Mouse (Mus musculus) forebrain, embryonic 12.5 days (tissue): ENCODE data around the gene Zbtb18. TPM values are rescaled to one million over a fixed set of nuclear protein-coding genes. Genes with fewer than 3 reads are reported as not detected.

ENCODE experiments used
- ATAC-seq: fragments of 200-750 bp; cut with Nextera tagmentation; 2 replicates; pipeline ENCODE4 v1.8.0; 2017; ENCODE audit warnings: moderate TSS enrichment; ENCODE audit not compliant: low FRiP score
- H3K27ac ChIP-seq: fragments of 300-500 bp; sonication (generic); 2 replicates; pipeline ENCODE4 v1.5.1; 2016; ENCODE audit warnings: mild to moderate bottlenecking
- H3K27me3 ChIP-seq: fragments of 300-500 bp; sonication (generic); 2 replicates; pipeline ENCODE4 v1.6.1; 2016; ENCODE audit warnings: mild to moderate bottlenecking
- H3K36me3 ChIP-seq: fragments of 300-500 bp; sonication (generic); replicated peaks from 2 replicates; pipeline ENCODE4 v1.6.1; 2016; ENCODE audit warnings: mild to moderate bottlenecking
- H3K4me1 ChIP-seq: fragments of 300-500 bp; sonication (generic); 2 replicates; pipeline ENCODE4 v1.6.1; 2016
- H3K4me2 ChIP-seq: fragments of 300-500 bp; sonication (generic); 2 replicates; pipeline ENCODE4 v1.6.1; 2016; ENCODE audit warnings: mild to moderate bottlenecking, moderate library complexity
- H3K4me3 ChIP-seq: fragments of 300-500 bp; sonication (generic); replicated peaks from 2 replicates; pipeline ENCODE4 v1.5.1; 2016; ENCODE audit warnings: mild to moderate bottlenecking
- H3K9ac ChIP-seq: fragments of 300-500 bp; sonication (generic); 2 replicates; pipeline ENCODE4 v1.6.1; 2016; ENCODE audit warnings: mild to moderate bottlenecking
- H3K9me3 ChIP-seq: fragments of 300-500 bp; sonication (generic); 2 replicates; pipeline ENCODE4 v1.6.1; 2016
- WGBS: fragments of 180-500 bp; shearing (Covaris S2); methylation state at CpG from one replicate; pipeline ENCODE4 v1.1.7; 2016; 5-methylcytosine and 5-hydroxymethylcytosine counted together
- polyA plus RNA-seq: library from polyadenylated mRNA; unstranded; fragments of >200 nt; fragmentation: Nextera tagmentation; extraction: Ambion mirVana; gene quantifications from 2 replicates; pipeline ENCODE4 v1.2.1, GENCODE M21; 2016

Gene Zbtb18
- polyA plus RNA-seq, 1 experiment from 2014 or later: 21.6 TPM

DNA sequence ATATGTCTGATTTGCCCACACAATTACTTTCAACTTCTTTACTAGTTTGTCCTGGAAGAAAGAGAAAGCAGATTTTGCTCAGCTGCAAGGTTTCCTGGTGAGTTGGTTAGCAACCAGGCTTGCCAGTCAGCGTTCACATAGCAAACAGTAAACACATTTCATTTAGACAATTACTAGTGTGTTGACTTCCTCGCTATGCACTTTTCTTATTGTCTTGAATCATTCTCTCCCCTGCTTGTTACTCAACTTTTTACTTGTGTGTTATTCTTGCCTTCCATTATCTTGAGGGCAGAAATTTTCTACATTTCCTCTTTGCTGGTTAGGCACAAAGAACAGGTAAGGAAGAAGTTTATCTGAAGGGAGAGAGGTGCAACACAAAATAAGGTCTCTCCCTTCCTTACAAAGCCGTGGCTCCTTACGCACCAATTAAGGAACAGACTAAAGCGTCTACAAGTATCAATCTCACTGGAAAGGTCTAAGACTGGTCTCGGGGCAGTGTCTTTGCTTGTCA, 1.1 kb upstream of the Zbtb18 start:
- Histone ChIP-seq H3K4me1 (peaks cover 29% of the 10 kb centered on the region), H3K9ac (peak overlapping the region; percentile 92), H3K27me3 (no peaks in the 10 kb centered on the region), H3K9me3 (no peaks in the 10 kb centered on the region), H3K4me2 (peak overlapping the region; percentile 73), H3K36me3 (no peaks in the 10 kb centered on the region), H3K4me3 (peak overlapping the region; percentile 87), H3K27ac (peak overlapping the region; percentile 100)
- no peak for ATAC-seq
- under 1% methylated on average over 6 of the region's 6 CpGs for WGBS

DNA sequence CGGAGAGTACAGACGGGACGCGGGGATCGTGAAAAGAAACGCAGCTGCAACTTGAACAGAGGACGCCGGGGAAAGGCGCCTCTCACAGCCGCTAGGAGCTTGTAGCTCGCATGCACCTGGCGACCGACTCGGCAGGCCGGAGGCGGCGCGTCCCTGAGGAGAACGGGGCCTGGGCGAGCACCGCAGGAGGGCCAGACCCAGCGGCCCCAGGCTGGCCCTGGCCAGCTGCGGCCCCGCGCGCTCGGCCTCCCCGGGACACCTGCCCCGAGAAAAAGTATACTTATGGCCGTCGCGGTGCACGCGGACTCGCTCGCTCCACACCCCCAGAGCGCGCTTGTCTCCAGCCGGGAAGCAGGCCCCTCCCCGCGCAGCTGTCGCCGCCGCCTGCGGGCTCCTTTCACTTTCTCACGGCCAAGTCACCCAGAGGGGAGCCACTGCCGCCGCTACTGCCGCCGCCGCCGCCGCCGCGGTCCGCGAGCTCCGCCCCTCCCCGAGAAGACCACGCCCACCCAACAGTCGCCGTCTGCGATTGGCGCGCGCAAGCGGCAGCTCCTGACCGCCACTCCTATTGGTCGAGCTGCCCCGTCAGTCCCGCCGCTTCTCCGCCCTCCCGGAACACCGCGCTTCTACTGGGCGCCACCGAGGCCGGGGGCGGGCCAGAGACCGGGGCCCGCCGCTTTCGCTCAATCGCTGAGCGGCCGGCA, 507 bp upstream of the Zbtb18 start:
- Histone ChIP-seq H3K27me3 (no peaks in the 10 kb centered on the region), H3K4me3 (peak overlapping the region; percentile 87), H3K9me3 (no peaks in the 10 kb centered on the region), H3K9ac (peak overlapping the region; percentile 92), H3K4me2 (peak overlapping the region; percentile 73), H3K27ac (peak overlapping the region; percentile 100), H3K36me3 (no peaks in the 10 kb centered on the region), H3K4me1 (peaks cover 34% of the 10 kb centered on the region)
- WGBS: under 1% methylated on average over 76 of the region's 87 CpGs
- ATAC-seq: peak; percentile 98

DNA sequence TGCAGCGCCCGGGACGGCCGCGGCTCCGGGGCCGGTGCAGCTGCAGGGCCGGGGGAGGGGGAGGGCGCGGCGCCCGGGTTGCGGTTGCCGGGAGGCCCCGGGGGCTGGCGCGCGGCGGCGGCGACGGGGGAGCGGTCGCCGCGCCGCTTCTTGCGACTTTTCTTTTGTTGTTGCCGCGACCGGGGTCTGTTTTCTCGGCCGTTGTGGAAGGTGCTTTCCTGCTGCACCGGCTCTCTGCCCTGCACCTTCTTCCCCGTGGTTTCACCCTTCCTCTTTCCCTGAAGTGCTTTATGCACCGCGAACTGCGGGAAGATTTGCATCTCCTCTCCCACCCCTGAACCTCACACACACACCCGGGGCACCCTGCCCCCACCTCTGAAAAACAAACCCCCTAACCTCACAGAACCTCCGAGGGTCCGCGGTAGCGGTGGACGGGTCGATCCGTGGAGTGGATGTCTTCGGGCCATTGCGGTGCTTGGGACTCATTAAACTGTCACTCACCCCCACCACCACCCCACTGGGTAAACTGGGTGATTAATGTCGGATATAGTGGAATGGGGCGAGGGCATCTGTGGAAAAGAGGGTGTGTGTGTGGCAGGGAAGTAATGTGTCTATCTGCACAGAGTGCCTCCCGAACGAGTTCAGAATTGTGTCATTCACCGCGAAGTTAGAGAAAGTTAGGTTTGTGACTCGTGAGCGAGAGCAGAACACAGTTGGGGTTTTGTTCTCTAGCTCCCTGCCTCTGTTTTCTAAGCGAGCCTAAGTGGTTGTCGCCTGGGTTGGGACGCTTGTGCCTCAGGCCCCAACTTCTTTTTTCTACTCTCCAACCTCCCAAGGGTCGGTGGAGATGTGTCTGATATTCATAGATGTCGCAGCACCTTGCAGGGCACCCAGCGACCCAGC, 921 bp downstream of the Zbtb18 start:
- Histone ChIP-seq H3K4me1 (peaks cover 48% of the 10 kb centered on the region), H3K27me3 (no peaks in the 10 kb centered on the region)
- no peak for ATAC-seq

DNA sequence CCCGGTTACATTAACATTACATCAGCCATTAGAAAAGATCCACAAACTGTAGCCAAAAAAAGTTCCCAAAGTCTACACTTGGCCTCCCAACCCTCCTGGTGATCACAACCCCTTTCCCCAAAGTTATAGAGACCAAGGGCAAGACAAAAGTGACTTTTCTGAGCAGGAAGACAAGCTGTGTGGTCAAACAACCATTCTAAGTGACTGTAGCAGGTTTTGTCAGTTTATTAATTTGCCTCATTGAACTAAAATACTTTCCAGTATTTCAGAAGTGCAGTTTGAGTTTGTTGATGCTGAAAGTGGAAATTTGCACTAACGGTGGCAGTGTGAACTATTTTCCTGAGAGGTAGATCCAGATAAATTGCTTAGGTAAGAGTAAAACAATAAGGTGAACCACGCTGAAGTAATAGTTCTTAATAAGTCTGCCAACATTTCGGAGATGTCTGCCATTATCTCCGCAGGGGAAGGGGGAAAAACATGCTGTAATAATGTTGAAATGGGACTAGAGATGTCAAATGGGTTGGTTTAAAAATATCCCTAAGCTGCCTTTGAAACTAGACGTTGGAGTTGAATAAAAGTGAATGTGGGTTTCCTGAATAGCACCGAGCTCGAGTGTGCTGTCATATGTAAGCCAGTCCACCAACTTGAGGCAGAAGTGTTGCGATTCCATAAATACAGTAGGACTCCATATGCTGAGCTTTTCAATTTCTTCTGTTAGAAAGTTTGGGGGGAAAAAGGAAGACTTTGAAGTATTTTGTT, 1.8 kb downstream of the Zbtb18 start:
- Histone ChIP-seq H3K4me2 (peak overlapping the region; percentile 75), H3K4me3 (peak overlapping the region; percentile 87), H3K27me3 (no peaks in the 10 kb centered on the region), H3K9me3 (no peaks in the 10 kb centered on the region), H3K9ac (peak overlapping the region; percentile 98), H3K4me1 (peaks cover 55% of the 10 kb centered on the region), H3K27ac (peak overlapping the region; percentile 100), H3K36me3 (peaks cover 14% of the 10 kb centered on the region)
- ATAC-seq: no peak
- WGBS: 11% methylated on average over 9 of the region's 9 CpGs

More for the DNA sequence above, 921 bp downstream of the Zbtb18 start:
- H3K27ac ChIP-seq: peak overlapping the region; percentile 100
- H3K4me2 ChIP-seq: peak overlapping the region; percentile 75
- peaks cover 8% of the 10 kb centered on the region for H3K36me3 ChIP-seq
- no peaks in the 10 kb centered on the region for H3K9me3 ChIP-seq
- WGBS: under 1% methylated on average over 36 of the region's 62 CpGs
- peak overlapping the region; percentile 98 for H3K9ac ChIP-seq
- peak overlapping the region; percentile 87 for H3K4me3 ChIP-seq

DNA sequence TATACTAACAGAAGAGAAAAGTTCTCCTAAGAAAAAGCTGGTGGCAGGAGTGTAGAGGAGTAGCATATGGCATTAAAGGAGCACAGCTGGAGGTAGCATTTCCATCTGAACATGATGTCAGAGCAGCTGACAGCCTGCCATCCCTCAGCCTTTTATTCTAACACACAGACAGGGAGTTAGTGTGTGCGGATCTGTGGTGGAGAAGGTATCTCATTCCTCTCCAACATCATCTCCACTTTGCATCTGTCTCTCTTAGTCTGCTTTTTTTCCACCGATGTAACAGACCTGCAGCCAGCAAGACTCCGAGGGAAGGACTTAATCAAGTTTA, 2.3 kb downstream of the Zbtb18 start:
- Histone ChIP-seq H3K9ac (peak overlapping the region; percentile 98), H3K36me3 (peaks cover 17% of the 10 kb centered on the region), H3K4me1 (peaks cover 59% of the 10 kb centered on the region), H3K4me2 (peak overlapping the region; percentile 75), H3K27me3 (no peaks in the 10 kb centered on the region), H3K9me3 (no peaks in the 10 kb centered on the region), H3K4me3 (peak overlapping the region; percentile 87), H3K27ac (peak overlapping the region; percentile 100)
- 4% methylated on average over 3 of the region's 3 CpGs for WGBS
- no peak for ATAC-seq

DNA sequence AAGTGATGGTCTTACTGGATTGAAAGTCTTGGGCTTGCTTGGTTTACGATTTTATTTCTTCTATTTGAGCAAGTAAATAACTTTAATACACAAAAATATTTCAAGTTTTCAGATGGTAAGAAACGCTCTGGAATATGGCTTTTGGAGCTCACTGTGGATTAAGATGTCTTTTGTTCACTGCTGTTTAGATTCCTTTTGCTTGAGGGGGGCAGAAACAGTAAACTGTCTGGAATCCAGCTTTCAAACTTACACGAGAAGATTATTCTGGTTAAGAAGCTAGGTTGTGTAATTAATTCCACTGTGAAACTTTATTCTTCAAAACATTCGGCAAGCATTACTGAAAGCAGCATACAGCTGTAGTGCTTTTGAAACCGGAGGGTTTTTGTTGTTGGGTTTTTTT, 2.8 kb downstream of the Zbtb18 start:
- 11% methylated on average over 5 of the region's 5 CpGs for WGBS
- ATAC-seq: no peak
- peak overlapping the region; percentile 75 for H3K4me2 ChIP-seq
- peaks cover 17% of the 10 kb centered on the region for H3K36me3 ChIP-seq
- peak overlapping the region; percentile 100 for H3K27ac ChIP-seq
- H3K27me3 ChIP-seq: no peaks in the 10 kb centered on the region
- H3K4me1 ChIP-seq: peaks cover 63% of the 10 kb centered on the region
- peak overlapping the region; percentile 98 for H3K9ac ChIP-seq
- no peaks in the 10 kb centered on the region for H3K9me3 ChIP-seq
- peak overlapping the region; percentile 87 for H3K4me3 ChIP-seq

DNA sequence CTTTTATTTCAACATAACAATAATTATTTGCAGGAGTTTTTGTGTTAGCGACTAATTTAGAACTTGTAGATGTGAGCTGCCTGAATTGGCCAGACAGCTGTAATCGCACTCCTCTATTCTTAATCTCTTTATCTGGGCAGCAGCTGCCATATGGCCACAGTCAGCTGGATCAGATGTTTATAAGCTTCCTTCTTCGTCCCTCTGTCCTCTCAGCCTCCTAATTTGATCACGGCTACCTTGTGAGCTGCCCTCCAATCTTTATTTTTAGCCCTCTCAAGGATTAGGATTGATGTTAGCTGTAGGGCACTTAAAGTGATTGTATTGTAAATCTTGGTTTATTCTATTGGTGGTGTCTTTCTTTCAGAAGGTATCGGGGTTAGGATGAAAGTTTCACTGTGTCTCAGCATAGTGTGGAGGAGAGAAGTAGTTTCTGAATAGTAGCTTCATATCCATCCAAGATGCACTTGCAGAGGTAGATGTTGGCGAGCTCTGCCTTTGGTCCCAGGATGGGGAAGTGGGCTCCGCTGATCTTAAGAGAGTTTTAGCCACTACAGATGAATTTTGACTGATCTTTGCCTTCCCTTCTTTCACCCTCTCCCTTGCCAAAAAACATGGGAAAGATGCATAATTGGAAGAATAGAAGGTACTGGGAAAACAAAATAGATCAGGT, 3.4 kb downstream of the Zbtb18 start:
- peak overlapping the region; percentile 75 for H3K27ac ChIP-seq
- no peak for ATAC-seq
- WGBS: 18% methylated on average over 7 of the region's 7 CpGs
- H3K4me2 ChIP-seq: peak overlapping the region; percentile 75
- H3K36me3 ChIP-seq: peaks cover 17% of the 10 kb centered on the region
- H3K4me3 ChIP-seq: peak overlapping the region; percentile 87
- H3K27me3 ChIP-seq: no peaks in the 10 kb centered on the region
- peak overlapping the region; percentile 98 for H3K9ac ChIP-seq
- H3K4me1 ChIP-seq: peaks cover 60% of the 10 kb centered on the region
- H3K9me3 ChIP-seq: no peaks in the 10 kb centered on the region

DNA sequence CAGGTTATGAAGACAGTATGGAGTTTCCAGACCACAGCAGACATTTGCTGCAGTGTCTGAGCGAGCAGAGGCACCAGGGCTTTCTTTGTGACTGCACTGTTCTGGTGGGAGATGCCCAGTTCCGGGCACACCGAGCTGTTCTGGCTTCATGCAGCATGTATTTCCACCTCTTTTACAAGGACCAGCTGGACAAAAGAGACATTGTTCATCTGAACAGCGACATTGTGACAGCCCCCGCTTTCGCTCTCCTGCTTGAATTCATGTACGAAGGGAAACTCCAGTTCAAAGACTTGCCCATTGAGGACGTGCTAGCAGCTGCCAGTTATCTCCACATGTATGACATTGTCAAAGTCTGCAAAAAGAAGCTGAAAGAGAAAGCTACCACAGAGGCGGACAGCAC, 4.9 kb downstream of the Zbtb18 start:
- ATAC-seq: peak; percentile 25; the same call in 1 of the 2 replicates
- peak overlapping the region; percentile 53 for H3K9ac ChIP-seq
- H3K36me3 ChIP-seq: peaks cover 17% of the 10 kb centered on the region
- WGBS: 7% methylated on average over 9 of the region's 9 CpGs
- H3K4me2 ChIP-seq: peak overlapping the region; percentile 75
- peaks cover 66% of the 10 kb centered on the region for H3K4me1 ChIP-seq
- H3K27me3 ChIP-seq: no peaks in the 10 kb centered on the region
- H3K4me3 ChIP-seq: peak overlapping the region; percentile 87
- no peaks in the 10 kb centered on the region for H3K9me3 ChIP-seq
- H3K27ac ChIP-seq: peak overlapping the region; percentile 92

DNA sequence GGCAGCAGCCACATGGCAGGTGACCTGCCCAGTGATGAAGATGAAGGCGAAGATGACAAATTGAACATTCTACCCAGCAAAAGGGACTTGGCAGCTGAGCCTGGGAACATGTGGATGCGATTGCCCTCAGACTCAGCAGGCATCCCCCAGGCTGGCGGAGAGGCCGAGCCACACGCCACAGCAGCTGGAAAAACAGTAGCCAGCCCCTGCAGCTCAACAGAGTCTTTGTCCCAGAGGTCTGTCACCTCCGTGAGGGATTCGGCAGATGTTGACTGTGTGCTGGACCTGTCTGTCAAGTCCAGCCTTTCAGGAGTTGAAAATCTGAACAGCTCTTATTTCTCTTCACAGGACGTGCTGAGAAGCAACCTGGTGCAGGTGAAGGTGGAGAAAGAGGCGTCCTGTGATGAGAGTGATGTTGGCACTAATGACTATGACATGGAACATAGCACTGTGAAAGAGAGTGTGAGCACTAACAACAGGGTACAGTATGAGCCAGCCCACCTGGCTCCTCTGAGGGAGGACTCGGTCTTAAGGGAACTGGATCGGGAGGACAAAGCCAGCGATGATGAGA, 5.5 kb downstream of the Zbtb18 start:
- WGBS: 35% methylated on average over 12 of the region's 12 CpGs
- H3K27me3 ChIP-seq: no peaks in the 10 kb centered on the region
- peaks cover 68% of the 10 kb centered on the region for H3K4me1 ChIP-seq
- no peak for ATAC-seq
- H3K36me3 ChIP-seq: peaks cover 17% of the 10 kb centered on the region
- peak overlapping the region; percentile 53 for H3K9ac ChIP-seq
- no peaks in the 10 kb centered on the region for H3K9me3 ChIP-seq
- H3K27ac ChIP-seq: peak overlapping the region; percentile 92
- H3K4me2 ChIP-seq: peak overlapping the region; percentile 75
- H3K4me3 ChIP-seq: peak overlapping the region; percentile 87

DNA sequence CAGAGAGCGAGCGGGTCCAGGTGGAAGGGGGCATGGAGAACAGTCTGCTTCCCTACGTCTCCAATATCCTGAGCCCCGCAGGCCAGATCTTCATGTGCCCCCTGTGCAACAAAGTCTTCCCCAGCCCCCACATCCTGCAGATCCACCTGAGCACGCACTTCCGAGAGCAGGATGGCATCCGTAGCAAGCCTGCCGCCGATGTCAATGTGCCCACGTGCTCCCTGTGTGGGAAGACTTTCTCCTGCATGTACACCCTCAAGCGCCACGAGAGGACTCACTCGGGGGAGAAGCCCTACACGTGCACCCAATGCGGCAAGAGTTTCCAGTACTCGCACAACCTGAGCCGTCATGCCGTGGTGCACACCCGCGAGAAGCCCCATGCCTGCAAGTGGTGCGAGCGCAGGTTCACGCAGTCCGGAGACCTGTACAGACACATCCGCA, 6.0 kb downstream of the Zbtb18 start:
- peak overlapping the region; percentile 75 for H3K4me2 ChIP-seq
- no peaks in the 10 kb centered on the region for H3K27me3 ChIP-seq
- H3K9me3 ChIP-seq: no peaks in the 10 kb centered on the region
- H3K4me3 ChIP-seq: peak overlapping the region; percentile 87
- peaks cover 17% of the 10 kb centered on the region for H3K36me3 ChIP-seq
- peaks cover 68% of the 10 kb centered on the region for H3K4me1 ChIP-seq
- 77% methylated on average over 25 of the region's 25 CpGs for WGBS
- no peak for ATAC-seq
- peak overlapping the region; percentile 92 for H3K27ac ChIP-seq
- peak overlapping the region; percentile 5; the same call in 1 of the 2 replicates for H3K9ac ChIP-seq

DNA sequence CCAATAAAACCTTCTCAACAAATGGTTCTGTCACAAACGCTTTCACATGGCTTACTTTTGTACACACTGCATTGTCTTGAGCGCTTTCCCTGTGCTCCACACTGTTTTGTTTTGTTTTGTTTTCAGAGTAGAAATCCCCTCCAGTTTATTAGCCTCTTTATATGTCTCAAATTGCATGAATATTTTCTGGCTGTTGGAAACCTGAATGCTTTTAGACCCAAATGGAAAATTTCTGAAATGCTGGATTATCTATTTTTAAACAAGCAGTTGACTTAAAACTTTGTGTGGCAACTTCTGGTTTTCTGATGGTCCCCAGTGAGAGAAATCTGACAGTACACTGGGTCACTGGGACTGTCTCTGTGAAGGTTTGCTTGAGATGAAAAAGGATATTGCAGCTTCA, 6.8 kb downstream of the Zbtb18 start:
- no peaks in the 10 kb centered on the region for H3K27me3 ChIP-seq
- peak overlapping the region; percentile 50; the same call in 1 of the 2 replicates for H3K27ac ChIP-seq
- H3K9ac ChIP-seq: no peak overlapping the region
- peaks cover 64% of the 10 kb centered on the region for H3K4me1 ChIP-seq
- peak overlapping the region; percentile 75 for H3K4me2 ChIP-seq
- no peaks in the 10 kb centered on the region for H3K9me3 ChIP-seq
- WGBS: 13% methylated on average over 2 of the region's 2 CpGs
- ATAC-seq: no peak
- H3K36me3 ChIP-seq: peaks cover 17% of the 10 kb centered on the region
- H3K4me3 ChIP-seq: peak overlapping the region; percentile 23
